Mouse (Mus musculus): ENCODE results near the gene Bcl9l. TPM values are rescaled to one million over a fixed set of nuclear protein-coding genes. Genes with fewer than 3 reads are reported as not detected.
A peak's percentile ranks its signal among the peaks of the same experiment; 100 is the strongest.

Gene Bcl9l
- total RNA-seq, 2 experiments from 2014 or later, result 126 to 131 TPM

DNA sequence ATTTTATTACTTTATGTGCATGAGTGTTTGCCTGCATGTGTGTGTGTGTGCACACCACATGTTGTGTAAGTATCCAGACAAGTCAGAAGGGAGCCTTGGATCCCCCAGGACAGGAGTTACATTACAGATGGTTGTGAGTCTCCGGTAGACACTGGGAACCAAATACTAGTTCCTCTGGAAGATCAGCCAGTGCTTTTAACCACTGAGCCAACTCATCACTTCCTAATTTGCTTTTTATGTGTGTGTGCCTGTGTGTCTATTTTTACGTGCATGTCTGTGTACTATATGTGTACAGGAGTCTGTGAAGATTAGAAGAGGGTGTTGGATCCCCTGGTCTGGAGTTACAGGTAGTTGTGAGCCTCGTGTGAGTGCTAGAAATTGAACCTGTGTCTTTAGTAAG is 58.1 kb downstream of the Bcl9l start:
- DNase-seq (ENCODE audit: low spot score in 2 of 2), result no peak

DNA sequence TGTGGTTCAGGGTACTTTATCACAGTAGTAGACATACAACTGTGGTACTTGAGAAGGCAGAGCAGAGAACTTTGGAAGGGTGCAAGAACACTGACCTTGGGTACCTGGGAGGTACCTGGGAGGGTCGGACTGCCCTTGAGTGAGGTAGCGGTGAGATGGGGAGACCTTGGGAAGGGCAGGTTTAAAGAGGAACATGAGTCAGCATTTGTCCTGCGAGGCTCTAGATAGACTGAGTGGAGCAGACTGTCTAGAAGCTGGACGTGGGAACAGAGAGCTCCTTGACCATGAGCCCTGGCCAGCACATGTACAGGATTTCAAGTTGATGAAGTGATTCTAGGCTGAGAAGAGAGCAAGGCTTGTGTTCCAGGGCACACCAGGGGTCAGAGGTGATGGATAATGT is 59.7 kb downstream of the Bcl9l start:
- no peak for DNase-seq (ENCODE audit: low spot score in 2 of 2)

DNA sequence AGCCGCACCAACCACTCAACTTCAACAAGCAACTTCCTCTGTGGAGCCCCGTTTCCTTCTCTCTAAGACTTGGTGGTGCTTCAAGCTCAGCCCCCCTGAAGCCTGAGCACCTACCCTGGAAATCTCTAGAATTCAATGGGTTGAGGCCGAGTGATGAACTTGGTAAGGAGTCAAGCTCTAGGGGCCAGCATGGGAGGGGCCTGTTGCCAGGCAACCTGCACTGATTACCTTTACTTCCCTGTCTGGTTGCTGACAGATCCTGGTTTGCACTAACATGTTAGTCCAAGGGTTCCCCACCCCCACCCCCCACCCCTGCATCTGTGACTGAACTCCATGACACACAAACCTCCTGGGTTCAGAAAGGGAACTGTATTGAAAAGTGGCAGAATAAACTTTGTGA is 62.4 kb downstream of the Bcl9l start:
- DNase-seq (ENCODE audit: low spot score in 2 of 2), result no peak

DNA sequence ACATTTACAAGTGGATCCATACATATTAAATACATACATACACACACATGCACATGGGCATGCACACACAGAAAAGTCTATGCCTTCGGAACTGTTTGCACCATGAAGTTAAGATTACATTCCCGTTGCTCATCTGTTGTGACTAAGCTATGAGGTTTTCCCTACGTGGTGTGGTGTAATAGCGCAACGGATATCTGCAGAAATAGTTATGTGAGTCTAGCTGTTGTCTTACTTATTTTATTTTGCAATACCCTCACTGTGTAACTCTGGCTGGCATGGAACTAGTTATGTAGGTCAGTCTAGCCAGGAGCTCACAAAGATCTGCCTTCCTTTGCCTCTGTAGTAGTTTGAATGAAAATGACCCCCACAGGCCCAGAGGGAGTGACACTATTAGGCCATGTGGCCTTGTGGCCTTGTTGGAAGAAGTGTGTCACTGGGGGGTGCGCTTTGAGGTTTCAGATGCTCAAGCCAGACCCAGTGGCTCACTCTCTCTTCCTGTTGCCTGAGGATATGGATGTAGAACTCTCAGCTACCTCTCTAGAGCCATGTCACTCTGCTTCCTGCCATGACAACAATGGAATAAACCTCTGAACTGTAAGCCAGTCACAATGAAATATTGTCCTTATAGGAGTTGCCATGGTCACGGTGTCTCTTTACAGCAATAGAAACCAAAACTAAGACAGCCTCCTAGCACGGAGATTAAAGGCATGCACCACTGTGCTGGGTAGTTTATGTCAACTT is 66.0 kb downstream of the Bcl9l start:
- DNase-seq (ENCODE audit: low spot score in 2 of 2), result no peak

DNA sequence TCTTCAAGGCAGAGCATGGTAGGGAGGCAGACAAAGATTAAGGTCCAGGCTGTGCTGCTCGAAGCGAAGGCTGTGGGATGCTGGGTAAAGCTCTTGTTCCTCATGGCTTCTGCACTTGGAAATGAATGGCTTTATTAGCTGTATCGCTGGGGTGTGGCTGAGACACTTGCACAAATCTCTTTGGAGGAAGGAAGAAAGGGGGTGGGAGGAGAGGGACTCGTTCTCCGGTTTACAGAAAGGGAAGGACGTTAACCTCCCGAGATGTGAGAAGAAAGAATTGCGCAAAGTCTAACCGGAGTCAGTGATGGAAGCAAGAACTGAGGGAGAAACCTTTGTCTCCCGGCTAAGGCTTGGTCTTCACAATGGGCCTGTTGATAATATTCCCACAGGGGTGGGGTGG is 68.5 kb downstream of the Bcl9l start:
- DNase-seq (ENCODE audit: low spot score in 2 of 2), result no peak

DNA sequence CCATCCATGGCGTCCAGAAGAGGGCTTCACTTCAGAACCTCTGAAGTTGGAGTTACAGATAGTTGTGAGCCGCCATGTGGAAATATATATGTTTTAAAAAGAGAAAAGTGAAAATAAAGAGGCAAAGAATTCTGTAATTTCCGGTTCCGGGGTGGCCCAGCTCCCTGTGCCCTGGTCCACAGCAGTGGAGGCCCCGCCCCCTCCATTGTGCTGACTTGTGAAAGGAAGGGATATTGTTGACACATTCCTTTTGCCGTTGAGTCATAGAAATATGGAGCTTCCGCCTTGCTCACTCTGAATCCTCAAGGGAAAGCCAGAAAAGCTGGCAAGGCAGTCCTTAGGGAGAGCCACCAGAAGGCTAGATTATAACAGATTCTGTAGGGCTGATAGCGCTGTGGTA is 69.5 kb downstream of the Bcl9l start:
- DNase-seq (ENCODE audit: low spot score in 2 of 2), result peak in 1 of 2 experiments; percentile 28

Other genes with a start within 250 kb of the Bcl9l start
- gene Cbl, start 248.8 kb upstream of the Bcl9l start, total RNA-seq (2021), result 10 to 100 TPM; 25.4 to 28.7 TPM
- not detected for gene Ccdc153, start 242.1 kb upstream of the Bcl9l start, total RNA-seq (2021)
- gene Pdzd3, start 231.4 kb upstream of the Bcl9l start, total RNA-seq (2021), result under 1 TPM; 0.37 to 0.39 TPM
- gene Nlrx1, start 214.2 kb upstream of the Bcl9l start, total RNA-seq (2021), result 10 to 100 TPM; 22.7 to 23.0 TPM
- 1 to 10 TPM; 1.5 TPM for gene Abcg4, start 194.2 kb upstream of the Bcl9l start, total RNA-seq (2021)
- gene Hinfp, start 177.2 kb upstream of the Bcl9l start, total RNA-seq (2021), result 10 to 100 TPM; 11.2 to 13.7 TPM
- 10 to 100 TPM; 10.5 to 12.8 TPM for gene C2cd2l, start 162.5 kb upstream of the Bcl9l start, total RNA-seq (2021)
- gene Dpagt1, start 156.8 kb upstream of the Bcl9l start, total RNA-seq (2021), result 10 to 100 TPM; 18.4 to 18.8 TPM
- gene H2afx, start 148.1 kb upstream of the Bcl9l start, total RNA-seq (2021), result 10 to 100 TPM; 80.5 to 93.0 TPM
- gene Hmbs, start 138.6 kb upstream of the Bcl9l start, total RNA-seq (2021), result 10 to 100 TPM; 33.7 to 34.0 TPM
- gene Vps11, start 121.2 kb upstream of the Bcl9l start, total RNA-seq (2021), result 10 to 100 TPM; 25.4 to 27.9 TPM
- 10 to 100 TPM; 49.2 to 51.3 TPM for gene Hyou1, start 103.3 kb upstream of the Bcl9l start, total RNA-seq (2021)
- 10 to 100 TPM; 58.2 to 68.3 TPM for gene Slc37a4, start 86.0 kb upstream of the Bcl9l start, total RNA-seq (2021)
- 1,000 to 10,000 TPM; 1,491 to 1,513 TPM for gene Rps25, start 75.7 kb upstream of the Bcl9l start, total RNA-seq (2021)
- gene Trappc4, start 75.2 kb upstream of the Bcl9l start, total RNA-seq (2021), result 10 to 100 TPM; 43.2 to 43.5 TPM
- gene Ccdc84, start 64.3 kb upstream of the Bcl9l start, total RNA-seq (2021), result 10 to 100 TPM in 1 of 2 experiments, 1 to 10 TPM in 1; 10.0 to 17.3 TPM
- gene Foxr1, start 41.7 kb upstream of the Bcl9l start, total RNA-seq (2021), result not detected
- under 1 TPM; 0.69 to 0.91 TPM for gene Upk2, start 27.8 kb upstream of the Bcl9l start, total RNA-seq (2021)
- under 1 TPM; 0.10 TPM for gene Cxcr5, start 79.1 kb downstream of the Bcl9l start, total RNA-seq (2021)
- 100 to 1,000 TPM in 1 of 2 experiments, 10 to 100 TPM in 1; 99.3 to 101 TPM for gene Ddx6, start 122.1 kb downstream of the Bcl9l start, total RNA-seq (2021)
- gene Treh, start 190.4 kb downstream of the Bcl9l start, total RNA-seq (2021), result not detected